Mouse (Mus musculus): ENCODE measurements around the gene Igfbp2. TPM values are rescaled to one million over a fixed set of nuclear protein-coding genes. Genes with fewer than 3 reads are reported as not detected.

Gene Igfbp2
- total and polyA plus RNA-seq, 2 experiments from 2014 or later, result 10.2 to 140 TPM

DNA sequence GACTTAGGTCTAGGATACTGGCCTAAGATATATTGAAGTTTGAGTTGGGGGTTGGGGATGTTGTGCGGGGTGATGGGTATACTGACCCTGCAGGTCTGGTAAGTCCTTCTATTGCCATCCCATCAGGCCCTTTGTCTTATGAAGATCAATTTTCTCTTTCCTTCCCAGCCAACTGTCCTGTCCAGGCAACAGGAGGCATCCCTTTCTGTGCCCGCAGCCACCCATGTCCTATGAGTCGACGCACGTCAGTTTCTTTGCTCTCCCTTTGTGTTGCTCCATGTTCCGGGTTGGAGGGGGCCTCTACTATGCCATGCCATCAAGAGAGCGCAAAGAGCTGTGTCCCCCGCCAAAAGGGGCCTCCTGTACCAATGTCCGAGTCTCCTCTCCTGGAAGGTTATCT, 35.7 kb downstream of the Igfbp2 start:
- Histone ChIP-seq H3K36me3 (replicated peaks; ENCODE audit: control insufficient read depth, insufficient read depth, low read length) (peaks cover 16% of the 10 kb centered on the region; the same call in 1 of the 2 replicates), H3K27me3 (ENCODE audit: control insufficient read depth, insufficient read depth, low read length) (no peaks in the 10 kb centered on the region), H3K4me3 (ENCODE audit: low read depth, low read length) (no peak overlapping the region), H3K9ac (replicated peaks; ENCODE audit: low read depth, low read length) (no peak overlapping the region), H3K9me3 (replicated peaks; ENCODE audit: control insufficient read depth, low read length) (no peaks in the 10 kb centered on the region), H3K27ac (ENCODE audit: low read depth) (no peak overlapping the region), H3K4me1 (ENCODE audit: control insufficient read depth, insufficient read depth) (no peaks in the 10 kb centered on the region), H3K4me2 (ENCODE audit: low read depth, low read length) (no peak overlapping the region)
- no peak for DNase-seq (ENCODE audit: low spot score)
- WGBS, result 87% methylated on average over 9 of the region's 9 CpGs
- ATAC-seq (ENCODE audit: insufficient read depth, low read depth), result no peak
- TF ChIP-seq EP300 (IDR thresholded peaks at IDR 0.05; ENCODE audit: low read depth) (no peak), CTCF (IDR thresholded peaks at IDR 0.05; ENCODE audit: low read depth) (no peak)

DNA sequence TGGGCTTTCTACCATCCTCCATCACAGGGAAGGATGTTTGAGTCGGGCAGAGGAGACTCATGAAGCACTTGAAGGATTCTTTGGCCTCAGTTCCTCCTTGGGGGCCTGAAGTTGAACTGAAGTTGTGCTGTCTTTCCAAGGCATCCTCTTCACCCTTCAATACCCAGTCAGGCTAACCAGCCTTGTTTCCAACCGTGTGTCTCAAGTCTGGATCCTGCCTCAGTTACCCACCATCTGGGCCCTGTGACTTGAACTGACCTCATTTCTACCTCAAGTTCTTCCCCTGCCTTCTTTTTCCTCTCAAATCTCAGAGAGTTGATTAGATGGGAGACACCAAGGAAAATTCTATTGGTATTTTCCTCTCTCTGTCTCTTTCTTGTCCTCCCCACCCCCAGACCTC, 36.2 kb downstream of the Igfbp2 start:
- Histone ChIP-seq H3K4me1 (ENCODE audit: control insufficient read depth, insufficient read depth) (no peaks in the 10 kb centered on the region), H3K27me3 (ENCODE audit: control insufficient read depth, insufficient read depth, low read length) (no peaks in the 10 kb centered on the region), H3K4me3 (ENCODE audit: low read depth, low read length) (no peak overlapping the region), H3K9me3 (replicated peaks; ENCODE audit: control insufficient read depth, low read length) (no peaks in the 10 kb centered on the region), H3K9ac (replicated peaks; ENCODE audit: low read depth, low read length) (no peak overlapping the region), H3K4me2 (ENCODE audit: low read depth, low read length) (no peak overlapping the region), H3K36me3 (replicated peaks; ENCODE audit: control insufficient read depth, insufficient read depth, low read length) (peaks cover 19% of the 10 kb centered on the region), H3K27ac (ENCODE audit: low read depth) (no peak overlapping the region)
- 75% methylated on average over 2 of the region's 2 CpGs for WGBS
- ATAC-seq (ENCODE audit: insufficient read depth, low read depth) (no peak), DNase-seq (ENCODE audit: low spot score) (no peak)
- TF ChIP-seq CTCF (IDR thresholded peaks at IDR 0.05; ENCODE audit: low read depth), result no peak

DNA sequence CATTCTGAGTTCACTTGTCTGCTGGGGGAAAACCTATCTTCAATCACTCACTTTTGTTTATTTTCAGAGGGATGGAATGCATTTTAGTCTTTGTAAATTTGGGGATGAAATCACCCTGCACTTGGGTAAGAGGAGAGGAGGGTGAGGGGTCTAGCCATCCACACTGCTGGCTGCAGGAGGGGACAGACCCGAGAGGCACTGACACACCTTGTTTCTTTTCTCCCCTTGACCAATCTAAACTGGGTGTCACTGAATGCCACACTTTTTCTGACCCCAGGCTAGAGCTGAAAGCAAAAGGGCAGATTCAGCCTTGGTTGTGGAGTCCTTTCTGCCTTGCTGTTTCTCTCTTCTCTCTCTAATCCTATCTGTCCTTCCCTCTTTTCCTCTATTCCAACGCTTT, 37.4 kb downstream of the Igfbp2 start:
- TF ChIP-seq CTCF (IDR thresholded peaks at IDR 0.05; ENCODE audit: low read depth) (no peak), EP300 (IDR thresholded peaks at IDR 0.05; ENCODE audit: low read depth) (no peak)
- 64% methylated on average over 2 of the region's 2 CpGs for WGBS
- Histone ChIP-seq H3K36me3 (replicated peaks; ENCODE audit: control insufficient read depth, insufficient read depth, low read length) (peaks cover 19% of the 10 kb centered on the region), H3K9me3 (replicated peaks; ENCODE audit: control insufficient read depth, low read length) (no peaks in the 10 kb centered on the region), H3K4me1 (ENCODE audit: control insufficient read depth, insufficient read depth) (no peaks in the 10 kb centered on the region), H3K27me3 (ENCODE audit: control insufficient read depth, insufficient read depth, low read length) (no peaks in the 10 kb centered on the region), H3K4me2 (ENCODE audit: low read depth, low read length) (no peak overlapping the region), H3K9ac (replicated peaks; ENCODE audit: low read depth, low read length) (no peak overlapping the region), H3K27ac (ENCODE audit: low read depth) (no peak overlapping the region), H3K4me3 (ENCODE audit: low read depth, low read length) (no peak overlapping the region)
- DNase-seq (ENCODE audit: low spot score) (no peak), ATAC-seq (ENCODE audit: insufficient read depth, low read depth) (no peak)

DNA sequence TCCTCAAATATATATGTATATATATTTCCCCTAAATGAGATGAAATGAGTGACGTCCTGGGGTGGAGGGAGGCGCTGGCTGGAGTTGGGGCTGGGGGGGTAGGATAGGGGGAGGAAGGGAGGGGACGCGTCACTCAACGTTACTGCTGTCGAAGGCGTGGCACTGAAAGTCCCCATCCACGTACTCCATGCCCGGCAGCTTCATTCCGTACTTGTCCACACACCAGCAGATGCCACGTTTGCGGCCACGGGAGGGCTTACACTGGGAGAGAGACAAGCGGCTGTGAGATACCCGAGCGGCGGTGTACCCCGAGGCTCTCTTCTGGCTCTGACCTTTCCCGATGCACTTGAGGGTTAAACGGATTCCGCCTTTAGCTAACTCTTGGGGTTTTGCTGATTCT, 37.9 kb downstream of the Igfbp2 start:
- Histone ChIP-seq H3K4me3 (ENCODE audit: low read depth, low read length) (no peak overlapping the region), H3K4me1 (ENCODE audit: control insufficient read depth, insufficient read depth) (no peaks in the 10 kb centered on the region), H3K36me3 (replicated peaks; ENCODE audit: control insufficient read depth, insufficient read depth, low read length) (peaks cover 19% of the 10 kb centered on the region), H3K4me2 (ENCODE audit: low read depth, low read length) (no peak overlapping the region), H3K9me3 (replicated peaks; ENCODE audit: control insufficient read depth, low read length) (no peaks in the 10 kb centered on the region), H3K9ac (replicated peaks; ENCODE audit: low read depth, low read length) (no peak overlapping the region), H3K27ac (ENCODE audit: low read depth) (no peak overlapping the region), H3K27me3 (ENCODE audit: control insufficient read depth, insufficient read depth, low read length) (no peaks in the 10 kb centered on the region)
- WGBS, result 85% methylated on average over 21 of the region's 21 CpGs
- DNase-seq (ENCODE audit: low spot score), result no peak
- ATAC-seq (ENCODE audit: insufficient read depth, low read depth), result no peak
- TF ChIP-seq CTCF (IDR thresholded peaks at IDR 0.05; ENCODE audit: low read depth), result no peak
- TF ChIP-seq EP300 (IDR thresholded peaks at IDR 0.05; ENCODE audit: low read depth), result no peak

DNA sequence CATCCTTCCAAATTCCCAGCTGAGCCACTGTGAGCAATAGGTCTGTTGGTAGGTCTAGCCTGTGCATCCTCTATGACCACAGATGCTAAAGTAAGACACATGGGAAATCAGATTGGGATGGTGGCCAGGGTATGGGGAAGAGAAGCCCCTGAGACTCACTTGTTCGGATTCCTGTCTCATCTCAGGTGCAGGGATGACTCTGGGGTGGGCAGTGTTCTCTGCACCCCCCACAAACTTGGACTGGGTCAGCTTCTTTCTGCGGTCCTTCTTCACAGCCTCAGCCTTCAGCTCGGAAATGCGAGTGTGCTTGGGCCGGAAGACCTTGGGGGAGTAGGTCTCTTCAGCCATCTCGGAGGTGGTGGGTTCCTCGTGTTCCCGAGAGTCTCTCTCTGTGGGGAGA, 39.4 kb downstream of the Igfbp2 start:
- no peaks in the 10 kb centered on the region for H3K4me1 ChIP-seq (ENCODE audit: control insufficient read depth, insufficient read depth)
- no peak overlapping the region for H3K4me3 ChIP-seq (ENCODE audit: low read depth, low read length)
- H3K27ac ChIP-seq (ENCODE audit: low read depth), result no peak overlapping the region
- ATAC-seq (ENCODE audit: insufficient read depth, low read depth), result no peak
- H3K4me2 ChIP-seq (ENCODE audit: low read depth, low read length), result no peak overlapping the region
- no peaks in the 10 kb centered on the region for H3K27me3 ChIP-seq (ENCODE audit: control insufficient read depth, insufficient read depth, low read length)
- peaks cover 19% of the 10 kb centered on the region for H3K36me3 ChIP-seq (replicated peaks; ENCODE audit: control insufficient read depth, insufficient read depth, low read length)
- no peak for DNase-seq (ENCODE audit: low spot score)
- TF ChIP-seq CTCF (IDR thresholded peaks at IDR 0.05; ENCODE audit: low read depth) (no peak), EP300 (IDR thresholded peaks at IDR 0.05; ENCODE audit: low read depth) (no peak)
- H3K9me3 ChIP-seq (replicated peaks; ENCODE audit: control insufficient read depth, low read length), result no peaks in the 10 kb centered on the region
- H3K9ac ChIP-seq (replicated peaks; ENCODE audit: low read depth, low read length), result no peak overlapping the region
- 94% methylated on average over 8 of the region's 8 CpGs for WGBS

DNA sequence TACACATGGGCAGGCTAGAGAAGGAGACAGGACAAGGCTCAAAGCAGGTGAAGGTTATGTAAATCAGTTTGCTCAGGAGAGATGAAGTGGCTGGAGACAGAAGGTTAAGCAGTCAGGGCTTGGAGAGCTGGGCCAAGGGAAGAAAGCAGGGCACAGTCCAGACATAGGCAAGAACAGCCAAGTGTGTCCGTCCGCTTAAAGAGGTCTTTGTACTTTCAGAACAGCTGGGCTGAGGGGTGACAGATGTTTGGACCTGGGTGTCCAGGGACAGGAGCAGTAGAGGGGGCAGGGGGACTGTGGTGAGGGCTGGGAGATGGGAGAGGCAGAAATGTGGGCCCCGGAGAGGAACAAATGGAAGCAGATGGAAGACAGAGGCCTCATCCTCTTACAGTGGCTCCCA, 40.0 kb downstream of the Igfbp2 start:
- WGBS, result 74% methylated on average over 3 of the region's 3 CpGs

More for the DNA sequence above, 40.0 kb downstream of the Igfbp2 start:
- Histone ChIP-seq H3K27ac (ENCODE audit: low read depth) (no peak overlapping the region), H3K27me3 (ENCODE audit: control insufficient read depth, insufficient read depth, low read length) (no peaks in the 10 kb centered on the region), H3K4me1 (ENCODE audit: control insufficient read depth, insufficient read depth) (0 out of 2 replicates have a peak, but pooled peaks cover 3% of the 10 kb centered on the region), H3K4me2 (ENCODE audit: low read depth, low read length) (no peak overlapping the region), H3K9me3 (replicated peaks; ENCODE audit: control insufficient read depth, low read length) (no peaks in the 10 kb centered on the region), H3K36me3 (replicated peaks; ENCODE audit: control insufficient read depth, insufficient read depth, low read length) (peaks cover 19% of the 10 kb centered on the region), H3K9ac (replicated peaks; ENCODE audit: low read depth, low read length) (no peak overlapping the region), H3K4me3 (ENCODE audit: low read depth, low read length) (no peak overlapping the region)
- no peak for DNase-seq (ENCODE audit: low spot score)
- TF ChIP-seq CTCF (IDR thresholded peaks at IDR 0.05; ENCODE audit: low read depth), result no peak
- no peak for TF ChIP-seq EP300 (IDR thresholded peaks at IDR 0.05; ENCODE audit: low read depth)
- no peak for ATAC-seq (ENCODE audit: insufficient read depth, low read depth)
